Mouse (Mus musculus) ES-E14 (cell line): ENCODE results near the gene Mrps18b.

ENCODE experiments used
- CHD2 ChIP-seq: IDR thresholded peaks from 2 replicates; pipeline ENCODE4 v1.6.1; 2014; ENCODE audit warnings: mild to moderate bottlenecking, low read depth, low read length, inconsistent platforms
- MAFK ChIP-seq: IDR thresholded peaks from 2 replicates; pipeline ENCODE4 v1.6.1; 2014; ENCODE audit warnings: mild to moderate bottlenecking, low read depth, low read length, inconsistent platforms; ENCODE audit not compliant: insufficient read depth
- ZNF384 ChIP-seq: IDR thresholded peaks from 2 replicates; pipeline ENCODE4 v1.6.1; 2012; ENCODE audit warnings: low read depth, low read length, inconsistent platforms

DNA sequence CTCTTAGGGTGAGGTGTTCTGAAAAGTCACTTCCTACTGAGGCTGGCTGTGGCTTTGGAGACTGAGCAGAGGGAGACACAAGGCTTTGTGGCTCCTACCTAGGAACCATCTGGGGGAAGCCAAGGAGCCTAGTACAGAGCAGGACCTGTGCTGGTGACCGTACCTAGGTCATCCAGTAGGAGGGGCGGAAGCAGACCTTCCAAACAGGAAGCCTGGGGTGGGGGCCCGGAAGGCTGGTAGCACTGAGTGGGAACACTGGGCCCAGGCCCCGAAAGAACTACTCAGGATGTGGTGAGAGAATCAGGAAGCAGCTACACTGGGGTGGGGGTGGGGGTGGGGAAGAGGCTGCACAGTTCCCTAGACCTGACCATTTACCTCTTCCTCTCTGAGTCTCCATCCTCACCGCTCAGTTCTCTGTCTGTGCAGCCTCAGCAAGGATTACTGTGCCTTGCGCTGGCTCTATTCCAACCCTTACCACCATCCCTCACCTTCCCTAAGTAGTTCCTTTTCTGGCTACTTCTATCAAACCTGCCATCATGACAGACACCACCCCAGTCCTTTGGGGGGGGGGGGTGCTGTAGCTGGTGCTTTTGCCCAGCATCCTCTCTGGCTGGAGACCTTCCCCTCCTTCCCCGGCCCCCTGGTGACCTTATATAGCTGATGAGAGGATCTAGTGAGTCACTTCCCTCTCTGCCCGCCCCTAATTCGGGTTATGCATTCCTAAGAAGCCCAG, 45.9 kb downstream of the Mrps18b start:
- no peak for TF ChIP-seq CHD2
- TF ChIP-seq ZNF384, result no peak
- TF ChIP-seq MAFK, result no peak
